Mouse (Mus musculus): Measurements from ENCODE around the gene Itga9.

Itga9 gene

DNA sequence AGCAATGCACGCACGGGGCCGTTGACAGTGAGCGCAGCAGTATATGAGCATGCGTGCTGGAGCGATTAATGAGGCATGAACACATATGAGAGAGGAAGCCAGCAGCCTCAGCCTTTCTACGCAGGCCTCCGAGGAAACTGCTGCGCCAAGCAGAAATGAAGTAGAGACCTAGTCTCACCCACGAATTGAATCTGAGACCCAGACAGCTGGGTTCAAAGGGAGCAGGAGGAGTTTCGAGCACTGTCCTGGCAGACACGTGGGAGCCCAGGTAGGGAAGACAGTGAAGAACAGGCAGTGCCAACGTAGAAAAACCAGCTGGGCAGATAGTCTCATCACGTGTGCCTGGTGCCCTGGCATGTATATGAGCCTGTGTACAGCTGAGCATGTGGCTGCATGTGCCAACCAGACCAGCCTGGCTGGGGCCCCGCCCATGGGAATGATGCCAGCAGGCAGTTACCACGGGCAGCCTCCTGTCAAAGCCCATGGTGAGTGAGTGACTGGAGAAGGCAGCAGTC is 313.2 kb downstream of the Itga9 start:
- DNase-seq (ENCODE audit: low spot score in 2 of 2), result peak in 1 of 2 experiments; percentile 40

GRCm38 (mm10) chr9:118920798-118921515 is 314.5 kb downstream of the Itga9 start:
- peak; percentile 52 to 80 for DNase-seq (ENCODE audit: low spot score in 2 of 2)

- DNase-seq (ENCODE audit: low spot score in 2 of 2), result no peak
These were observed 315.4 kb downstream of the Itga9 start for GRCm38 (mm10) chr9:118921926-118922325.

DNA sequence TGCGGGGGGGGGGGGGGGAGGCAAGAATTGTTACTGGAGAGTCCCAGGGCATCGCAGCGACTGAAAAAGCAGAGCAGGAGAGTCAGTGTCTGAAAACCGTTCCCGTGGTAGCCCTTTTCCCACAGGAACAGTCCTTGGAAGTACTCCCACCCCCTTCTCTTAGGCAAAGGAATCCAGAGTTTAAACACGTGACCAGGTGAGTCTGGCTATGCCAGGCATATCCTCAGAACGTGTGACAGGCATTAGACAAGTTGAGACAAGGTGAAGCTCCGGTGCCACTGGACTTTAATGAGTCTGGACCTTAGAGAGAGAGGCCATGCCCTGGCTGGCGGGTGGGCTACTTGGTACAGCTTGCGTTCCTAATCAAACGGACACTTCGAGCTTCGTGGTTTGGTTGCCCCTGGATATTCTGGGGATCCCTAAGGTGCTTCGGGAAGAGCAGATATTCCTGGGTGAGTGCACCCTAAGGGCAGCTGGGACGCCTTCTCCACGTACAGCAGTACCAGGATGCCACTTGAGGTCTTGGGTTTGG is 318.1 kb downstream of the Itga9 start:
- DNase-seq (ENCODE audit: low spot score in 2 of 2), result no peak

GRCm38 (mm10) chr9:118925286-118926110 is 319.0 kb downstream of the Itga9 start:
- DNase-seq (ENCODE audit: low spot score in 2 of 2), result peak; percentile 92

DNA sequence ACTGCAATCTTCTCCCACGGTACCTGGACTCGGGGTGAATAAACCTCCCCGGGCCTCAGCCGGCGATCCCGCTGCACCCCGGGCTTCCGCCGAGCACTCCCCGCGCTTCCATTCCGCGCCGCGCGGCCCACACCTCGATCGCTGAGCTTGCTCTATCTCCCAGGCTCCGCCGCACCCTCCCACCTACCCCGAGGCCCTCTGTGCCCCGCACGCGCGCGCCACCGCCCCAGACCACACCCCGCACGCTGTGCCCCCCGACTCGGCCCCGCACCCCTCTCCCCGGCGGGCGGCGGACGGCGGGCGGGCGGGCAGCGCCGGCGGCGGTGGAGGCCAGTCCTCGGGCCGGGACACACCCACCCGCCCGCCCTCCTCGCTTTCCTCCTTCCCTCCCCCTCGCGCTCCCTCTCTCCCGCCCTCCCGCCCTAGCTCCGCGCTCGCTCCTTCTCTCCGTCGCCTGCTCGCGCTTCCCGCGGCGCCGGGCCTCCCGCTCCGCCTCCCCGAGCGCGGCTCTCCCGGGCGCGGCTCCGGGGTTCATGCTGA is 319.7 kb downstream of the Itga9 start, which contains the start of gene Ctdspl:
TSS of gene Ctdspl (plus strand) at position 343 of the 540 bp plus-strand sequence.
- DNase-seq (ENCODE audit: low spot score in 2 of 2), result peak; percentile 37 to 60

GRCm38 (mm10) chr9:118926688-118927321 is 320.3 kb downstream of the Itga9 start:
- DNase-seq (ENCODE audit: low spot score in 2 of 2), result peak; percentile 55 to 63

DNA sequence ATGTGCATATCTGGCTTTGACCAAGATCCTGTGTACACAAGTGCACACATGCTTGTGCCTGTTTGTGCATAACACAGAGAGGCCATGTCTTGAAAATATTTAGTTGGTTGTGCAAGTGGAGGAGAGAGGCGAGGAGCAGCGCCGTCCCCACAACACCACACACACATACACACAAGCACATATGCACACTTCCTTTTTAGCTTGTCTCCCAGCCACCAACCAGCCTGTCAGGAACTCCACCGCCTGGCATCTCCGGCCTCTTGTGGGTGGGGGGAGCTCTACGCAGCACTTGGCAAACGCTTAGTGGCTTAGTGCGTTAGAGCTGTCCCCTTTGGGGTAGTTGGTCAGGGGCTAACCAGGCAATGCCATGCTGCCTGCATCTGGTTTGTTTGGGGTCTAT is 321.0 kb downstream of the Itga9 start:
- DNase-seq (ENCODE audit: low spot score in 2 of 2), result peak in 1 of 2 experiments; percentile 39

GRCm38 (mm10) chr9:118928007-118928406 is 321.5 kb downstream of the Itga9 start:
- no peak for DNase-seq (ENCODE audit: low spot score in 2 of 2)

GRCm38 (mm10) chr9:118928656-118929055 is 322.2 kb downstream of the Itga9 start:
- no peak for DNase-seq (ENCODE audit: low spot score in 2 of 2)

- no peak for DNase-seq (ENCODE audit: low spot score in 2 of 2)
These were observed 324.1 kb downstream of the Itga9 start for GRCm38 (mm10) chr9:118930611-118931010.

DNA sequence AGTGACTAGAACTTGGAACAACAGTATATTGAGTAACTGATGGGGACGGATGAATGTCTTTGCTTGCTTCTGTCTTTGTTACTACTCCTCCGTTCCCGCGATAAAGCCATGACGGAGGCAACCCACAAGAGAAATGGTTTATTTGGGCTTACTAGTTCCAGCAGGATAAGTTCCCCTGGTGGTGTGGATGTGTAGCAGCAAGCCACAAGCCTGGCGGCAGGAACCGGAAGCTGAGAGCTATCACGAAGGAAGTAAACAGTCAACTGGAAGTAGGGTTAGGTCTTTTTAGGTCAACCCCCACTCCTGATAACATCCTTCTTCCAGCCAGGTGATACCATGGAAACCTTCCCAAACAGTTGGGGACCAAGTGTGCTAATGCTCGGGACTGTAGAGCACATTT is 327.3 kb downstream of the Itga9 start:
- no peak for DNase-seq (ENCODE audit: low spot score in 2 of 2)

GRCm38 (mm10) chr9:118934319-118934718 is 327.8 kb downstream of the Itga9 start:
- DNase-seq (ENCODE audit: low spot score in 2 of 2), result no peak

- DNase-seq (ENCODE audit: low spot score in 2 of 2), result no peak
These were observed 328.6 kb downstream of the Itga9 start for GRCm38 (mm10) chr9:118935098-118935497.

DNA sequence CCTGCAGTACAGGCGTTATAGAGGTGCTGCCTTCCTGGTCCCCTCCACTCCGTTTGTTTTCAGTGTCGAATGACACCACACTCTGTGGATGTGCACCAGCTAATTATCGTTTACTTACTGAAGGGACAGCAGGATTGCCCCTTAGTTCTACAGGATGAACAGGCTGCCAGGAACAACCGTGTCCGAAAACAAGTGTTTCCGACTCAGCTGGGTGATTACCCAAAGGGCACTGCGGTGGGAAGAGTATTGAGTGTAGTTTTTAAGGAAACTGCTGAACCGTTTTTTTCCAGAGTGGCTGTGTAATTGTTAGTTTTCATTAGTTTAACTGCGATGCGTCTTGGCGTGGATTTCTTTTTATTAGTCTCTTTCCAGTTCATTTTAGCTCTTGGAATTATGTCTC is 329.6 kb downstream of the Itga9 start:
- DNase-seq (ENCODE audit: low spot score in 2 of 2), result no peak

GRCm38 (mm10) chr9:118937515-118937914 is 331.0 kb downstream of the Itga9 start:
- DNase-seq (ENCODE audit: low spot score in 2 of 2), result no peak

GRCm38 (mm10) chr9:118939410-118939809 is 332.9 kb downstream of the Itga9 start:
- DNase-seq (ENCODE audit: low spot score in 2 of 2), result no peak

DNA sequence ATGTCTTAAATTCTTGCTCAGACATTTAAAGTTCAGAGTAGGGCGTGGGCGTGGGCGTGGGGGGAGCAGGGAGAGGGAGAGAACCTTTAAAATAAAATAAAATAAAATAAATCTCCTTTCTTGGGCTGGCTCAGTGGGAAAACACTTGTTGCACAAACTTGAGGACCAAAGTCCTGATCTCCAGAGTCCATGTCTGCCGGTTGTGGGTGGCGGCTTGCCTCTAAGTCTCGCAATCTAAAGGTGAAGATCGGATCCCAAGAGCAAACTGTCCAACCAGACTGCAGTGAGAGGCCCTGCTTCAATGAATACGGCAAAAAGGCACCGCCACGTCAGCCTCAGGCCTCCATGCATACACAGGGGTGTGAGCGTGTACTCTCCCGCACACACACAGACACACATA is 333.3 kb downstream of the Itga9 start:
- DNase-seq (ENCODE audit: low spot score in 2 of 2), result no peak

GRCm38 (mm10) chr9:118940591-118941207 is 334.2 kb downstream of the Itga9 start:
- no peak for DNase-seq (ENCODE audit: low spot score in 2 of 2)

DNA sequence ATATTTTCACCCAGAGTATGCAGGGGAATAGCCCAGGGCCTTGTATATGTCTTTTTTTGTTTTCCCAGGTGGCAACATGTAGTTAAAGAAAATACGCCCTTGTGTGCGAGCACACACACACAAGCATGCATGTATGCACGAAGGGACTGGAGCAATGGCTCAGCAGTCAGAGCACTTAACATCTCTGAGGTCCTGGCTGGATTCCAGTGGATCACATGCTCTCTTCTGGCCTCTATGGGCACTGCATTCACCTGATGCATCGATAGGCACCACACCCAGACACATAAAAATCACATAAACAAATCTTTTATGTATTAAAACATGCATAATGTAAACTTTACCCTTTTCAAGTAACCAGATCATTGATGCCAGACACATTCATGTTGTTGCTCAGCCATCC is 335.5 kb downstream of the Itga9 start:
- DNase-seq (ENCODE audit: low spot score in 2 of 2), result no peak

DNA sequence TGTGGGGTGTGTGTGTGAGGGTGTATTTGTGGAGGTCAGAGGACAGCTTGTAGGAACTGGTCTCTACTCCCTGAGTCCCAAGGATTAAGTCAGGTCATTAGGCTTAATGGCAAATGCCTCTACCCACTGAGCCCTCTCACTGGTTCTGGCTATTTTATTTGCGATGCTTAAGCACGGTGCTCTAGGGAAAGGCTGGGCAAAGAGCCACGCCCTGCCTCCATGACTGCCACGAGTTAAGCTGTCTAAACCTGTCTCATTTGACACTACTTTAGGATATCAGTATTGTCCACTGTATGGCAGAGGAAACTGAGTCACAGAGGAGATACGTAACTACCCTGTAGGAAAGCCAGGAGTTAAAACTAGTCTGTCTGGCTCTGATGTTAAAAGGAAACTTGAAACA is 337.5 kb downstream of the Itga9 start:
- DNase-seq (ENCODE audit: low spot score in 2 of 2), result no peak
